Mouse (Mus musculus): ENCODE data around the gene Prkcb. TPM values are rescaled to one million over a fixed set of nuclear protein-coding genes. Genes with fewer than 3 reads are reported as not detected.

The Prkcb gene
- polyA plus RNA-seq, 1 experiment from 2014 or later: 29.4 TPM

DNA sequence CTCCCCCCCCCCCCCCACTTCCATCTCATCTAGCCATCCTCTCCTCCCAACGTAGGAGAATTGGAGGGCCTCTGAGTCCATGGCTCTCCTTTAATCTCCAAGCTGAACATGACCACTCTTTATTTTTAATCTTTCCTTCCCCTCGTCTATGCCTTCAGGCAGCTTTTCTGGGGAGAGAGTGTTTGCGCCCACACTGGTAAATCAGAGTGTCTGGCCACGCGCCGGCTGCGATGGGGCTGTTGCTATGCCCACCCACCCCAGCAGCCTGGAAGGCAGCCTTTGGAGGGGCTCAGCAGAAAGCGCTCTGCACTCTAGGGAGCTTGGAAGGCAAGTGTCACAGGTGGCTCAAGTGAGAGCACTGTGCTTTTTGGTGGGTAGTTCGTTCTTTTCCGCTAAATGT, 360.8 kb downstream of the Prkcb start:
- Histone ChIP-seq H3K36me3 (ENCODE audit: control insufficient read depth, insufficient read depth, low read length) (no peaks in the 10 kb centered on the region), H3K9ac (ENCODE audit: low read length) (no peak overlapping the region), H3K27me3 (replicated peaks; ENCODE audit: control insufficient read depth, insufficient read depth, low read length) (no peaks in the 10 kb centered on the region), H3K9me3 (replicated peaks; ENCODE audit: control insufficient read depth, low read length) (no peaks in the 10 kb centered on the region), H3K4me2 (ENCODE audit: low read length) (no peak overlapping the region), H3K4me3 (ENCODE audit: low read depth, low read length) (no peak overlapping the region), H3K4me1 (ENCODE audit: control insufficient read depth, insufficient read depth, low read length) (no peaks in the 10 kb centered on the region), H3K27ac (ENCODE audit: low read depth, low read length) (no peak overlapping the region)
- ATAC-seq: no peak
- DNase-seq (ENCODE audit: low spot score): no peak
- WGBS: 82% methylated on average over 10 of the region's 10 CpGs

DNA sequence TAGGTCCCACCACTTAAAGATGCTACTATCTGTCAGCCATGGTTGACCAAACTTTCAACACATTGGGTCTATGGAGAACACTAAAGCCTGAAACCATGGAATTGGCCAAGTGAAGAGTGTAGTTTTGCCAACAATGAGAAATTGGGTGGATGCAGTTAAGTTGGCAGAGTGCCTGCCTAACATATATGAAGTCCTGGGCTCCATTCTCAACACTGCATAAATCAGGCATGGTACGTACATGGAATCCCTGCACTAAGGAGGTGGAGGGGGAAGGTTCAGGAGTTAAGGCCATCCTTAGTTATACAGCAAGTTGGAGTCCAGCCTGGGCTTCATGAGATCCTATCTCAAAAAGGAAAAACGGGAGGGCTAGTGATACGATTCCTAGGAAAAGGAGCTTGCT, 364.0 kb downstream of the Prkcb start:
- no peaks in the 10 kb centered on the region for H3K9me3 ChIP-seq (replicated peaks; ENCODE audit: control insufficient read depth, low read length)
- DNase-seq (ENCODE audit: low spot score) (no peak), ATAC-seq (no peak)
- no peak overlapping the region for H3K4me3 ChIP-seq (ENCODE audit: low read depth, low read length)
- H3K9ac ChIP-seq (ENCODE audit: low read length): no peak overlapping the region
- H3K4me1 ChIP-seq (ENCODE audit: control insufficient read depth, insufficient read depth, low read length): no peaks in the 10 kb centered on the region
- H3K27ac ChIP-seq (ENCODE audit: low read depth, low read length): no peak overlapping the region
- H3K4me2 ChIP-seq (ENCODE audit: low read length): no peak overlapping the region
- no peaks in the 10 kb centered on the region for H3K27me3 ChIP-seq (replicated peaks; ENCODE audit: control insufficient read depth, insufficient read depth, low read length)
- no peaks in the 10 kb centered on the region for H3K36me3 ChIP-seq (ENCODE audit: control insufficient read depth, insufficient read depth, low read length)
- WGBS: 89% methylated on average over 3 of the region's 3 CpGs

- 96% methylated on average over 3 of the region's 3 CpGs for WGBS
- H3K27ac ChIP-seq (ENCODE audit: low read depth, low read length): no peak overlapping the region
These were observed 368.1 kb downstream of the Prkcb start for GRCm38 (mm10) chr7:122656671-122657070.

GRCm38 (mm10) chr7:122657423-122658126, 369.0 kb downstream of the Prkcb start:
- H3K4me3 ChIP-seq (ENCODE audit: low read depth, low read length): no peak overlapping the region
- DNase-seq (ENCODE audit: low spot score) (no peak), ATAC-seq (no peak)
- H3K9ac ChIP-seq (ENCODE audit: low read length): no peak overlapping the region
- H3K27ac ChIP-seq (ENCODE audit: low read depth, low read length): no peak overlapping the region
- 92% methylated on average over 5 of the region's 5 CpGs for WGBS
- no peaks in the 10 kb centered on the region for H3K9me3 ChIP-seq (replicated peaks; ENCODE audit: control insufficient read depth, low read length)
- no peak overlapping the region for H3K4me2 ChIP-seq (ENCODE audit: low read length)
- no peaks in the 10 kb centered on the region for H3K4me1 ChIP-seq (ENCODE audit: control insufficient read depth, insufficient read depth, low read length)
- H3K27me3 ChIP-seq (replicated peaks; ENCODE audit: control insufficient read depth, insufficient read depth, low read length): no peaks in the 10 kb centered on the region
- no peaks in the 10 kb centered on the region for H3K36me3 ChIP-seq (ENCODE audit: control insufficient read depth, insufficient read depth, low read length)

More at GRCm38 (mm10) chr7:122656671-122657070, 368.1 kb downstream of the Prkcb start:
- H3K36me3 ChIP-seq (ENCODE audit: control insufficient read depth, insufficient read depth, low read length): no peaks in the 10 kb centered on the region
- H3K4me2 ChIP-seq (ENCODE audit: low read length): no peak overlapping the region
- H3K9ac ChIP-seq (ENCODE audit: low read length): no peak overlapping the region
- no peaks in the 10 kb centered on the region for H3K27me3 ChIP-seq (replicated peaks; ENCODE audit: control insufficient read depth, insufficient read depth, low read length)
- H3K4me1 ChIP-seq (ENCODE audit: control insufficient read depth, insufficient read depth, low read length): no peaks in the 10 kb centered on the region
- H3K4me3 ChIP-seq (ENCODE audit: low read depth, low read length): no peak overlapping the region
- ATAC-seq (no peak), DNase-seq (ENCODE audit: low spot score) (no peak)
- H3K9me3 ChIP-seq (replicated peaks; ENCODE audit: control insufficient read depth, low read length): no peaks in the 10 kb centered on the region

- ATAC-seq (no peak), DNase-seq (ENCODE audit: low spot score) (no peak)
These were observed 376.9 kb downstream of the Prkcb start for GRCm38 (mm10) chr7:122665311-122666049.

GRCm38 (mm10) chr7:122667903-122668302, 379.4 kb downstream of the Prkcb start:
- H3K9me3 ChIP-seq (replicated peaks; ENCODE audit: control insufficient read depth, low read length): no peaks in the 10 kb centered on the region
- H3K9ac ChIP-seq (ENCODE audit: low read length): no peak overlapping the region
- no peak overlapping the region for H3K4me2 ChIP-seq (ENCODE audit: low read length)
- DNase-seq (ENCODE audit: low spot score) (peak; percentile 67), ATAC-seq (no peak)
- H3K4me3 ChIP-seq (ENCODE audit: low read depth, low read length): no peak overlapping the region
- no peaks in the 10 kb centered on the region for H3K4me1 ChIP-seq (ENCODE audit: control insufficient read depth, insufficient read depth, low read length)
- 0 out of 2 replicates have a peak, but pooled peaks cover 7% of the 10 kb centered on the region for H3K27me3 ChIP-seq (replicated peaks; ENCODE audit: control insufficient read depth, insufficient read depth, low read length)
- WGBS: 25% methylated on average over 5 of the region's 5 CpGs
- no peak overlapping the region for H3K27ac ChIP-seq (ENCODE audit: low read depth, low read length)
- H3K36me3 ChIP-seq (ENCODE audit: control insufficient read depth, insufficient read depth, low read length): no peaks in the 10 kb centered on the region

More at GRCm38 (mm10) chr7:122665311-122666049, 376.9 kb downstream of the Prkcb start:
- Histone ChIP-seq H3K4me3 (ENCODE audit: low read depth, low read length) (no peak overlapping the region), H3K4me2 (ENCODE audit: low read length) (no peak overlapping the region), H3K9me3 (replicated peaks; ENCODE audit: control insufficient read depth, low read length) (no peaks in the 10 kb centered on the region), H3K36me3 (ENCODE audit: control insufficient read depth, insufficient read depth, low read length) (no peaks in the 10 kb centered on the region), H3K9ac (ENCODE audit: low read length) (no peak overlapping the region), H3K4me1 (ENCODE audit: control insufficient read depth, insufficient read depth, low read length) (no peaks in the 10 kb centered on the region), H3K27ac (ENCODE audit: low read depth, low read length) (no peak overlapping the region), H3K27me3 (replicated peaks; ENCODE audit: control insufficient read depth, insufficient read depth, low read length) (0 out of 2 replicates have a peak, but pooled peaks cover 3% of the 10 kb centered on the region)
- WGBS: 85% methylated on average over 7 of the region's 7 CpGs

- no peaks in the 10 kb centered on the region for H3K9me3 ChIP-seq (replicated peaks; ENCODE audit: control insufficient read depth, low read length)
- WGBS: 12% methylated on average over 13 of the region's 13 CpGs
- peak within 1 kb of the TSS; percentile 56 for H3K9ac ChIP-seq (ENCODE audit: low read length)
- H3K27ac ChIP-seq (ENCODE audit: low read depth, low read length): peak within 1 kb of the TSS; percentile 40; the same call in 1 of the 2 replicates
- no peak for DNase-seq (ENCODE audit: low spot score)
- H3K4me3 ChIP-seq (ENCODE audit: low read depth, low read length): peak within 1 kb of the TSS; percentile 31
- H3K27me3 ChIP-seq (replicated peaks; ENCODE audit: control insufficient read depth, insufficient read depth, low read length): 0 out of 2 replicates have a peak, but pooled peaks cover 7% of the 10 kb centered on the region
- no peak; the same call in 1 of the 2 replicates for ATAC-seq
- H3K4me1 ChIP-seq (ENCODE audit: control insufficient read depth, insufficient read depth, low read length): no peaks in the 10 kb centered on the region
- H3K4me2 ChIP-seq (ENCODE audit: low read length): peak within 1 kb of the TSS; percentile 61
- no peaks in the 10 kb centered on the region for H3K36me3 ChIP-seq (ENCODE audit: control insufficient read depth, insufficient read depth, low read length)
These were observed 381.9 kb downstream of the Prkcb start, which contains the start of gene Cacng3 for GRCm38 (mm10) chr7:122670442-122670872. TSS of gene Cacng3 (plus strand) at chr7:122670492.

GRCm38 (mm10) chr7:122670873-122671641, 382.5 kb downstream of the Prkcb start:
- WGBS: 6% methylated on average over 45 of the region's 45 CpGs
- Histone ChIP-seq H3K4me3 (ENCODE audit: low read depth, low read length) (peak overlapping the region; percentile 31), H3K9ac (ENCODE audit: low read length) (peak overlapping the region; percentile 56), H3K4me1 (ENCODE audit: control insufficient read depth, insufficient read depth, low read length) (no peaks in the 10 kb centered on the region), H3K36me3 (ENCODE audit: control insufficient read depth, insufficient read depth, low read length) (no peaks in the 10 kb centered on the region), H3K27me3 (replicated peaks; ENCODE audit: control insufficient read depth, insufficient read depth, low read length) (0 out of 2 replicates have a peak, but pooled peaks cover 7% of the 10 kb centered on the region), H3K9me3 (replicated peaks; ENCODE audit: control insufficient read depth, low read length) (no peaks in the 10 kb centered on the region), H3K27ac (ENCODE audit: low read depth, low read length) (peak overlapping the region; percentile 40; the same call in 1 of the 2 replicates), H3K4me2 (ENCODE audit: low read length) (peak overlapping the region; percentile 61)
- ATAC-seq: peak; percentile 86
- DNase-seq (ENCODE audit: low spot score): peak; percentile 87

Data from forebrain, embryonic 14.5 days (tissue).